Mouse (Mus musculus) liver, adult 2 months (tissue): ENCODE measurements around the gene Tent5d. TPM values are rescaled to one million over a fixed set of nuclear protein-coding genes. Genes with fewer than 3 reads are reported as not detected.

Source experiments
- DNase-seq: peaks from one replicate; pipeline ENCODE4 v3.0.0-alpha.2; 2011; ENCODE audit warnings: low read depth, low spot score; ENCODE audit errors: extremely low read depth
- H3K27ac ChIP-seq: fragments of 200-500 bp; replicated peaks from 2 replicates; pipeline ENCODE4 v1.5.1; 2012; ENCODE audit warnings: low read depth, mild to moderate bottlenecking, control low read depth, inconsistent platforms, low read length; ENCODE audit not compliant: insufficient read depth
- H3K27me3 ChIP-seq: fragments of 200-500 bp; 2 replicates; pipeline ENCODE4 v1.6.1; 2012; ENCODE audit warnings: mild to moderate bottlenecking, moderate library complexity, low read length, inconsistent platforms; ENCODE audit not compliant: control insufficient read depth, insufficient read depth
- H3K36me3 ChIP-seq: fragments of 200-500 bp; 2 replicates; pipeline ENCODE4 v1.6.1; 2012; ENCODE audit warnings: low read length, inconsistent platforms; ENCODE audit not compliant: control insufficient read depth, insufficient read depth
- H3K4me1 ChIP-seq: fragments of 200-500 bp; 2 replicates; pipeline ENCODE4 v1.6.1; 2011; ENCODE audit warnings: low read length; ENCODE audit not compliant: control insufficient read depth, insufficient read depth
- H3K4me3 ChIP-seq: fragments of 200-500 bp; 2 replicates; pipeline ENCODE4 v1.5.1; 2011; ENCODE audit warnings: low read depth, mild to moderate bottlenecking, control low read depth, low read length, moderate library complexity; ENCODE audit not compliant: insufficient read depth
- H3K79me2 ChIP-seq: fragments of 200-500 bp; 2 replicates; pipeline ENCODE4 v1.6.1; 2012; ENCODE audit warnings: inconsistent platforms, mild to moderate bottlenecking, low read length, moderate library complexity; ENCODE audit not compliant: control insufficient read depth, insufficient read depth
- H3K9ac ChIP-seq: fragments of 200-500 bp; 2 replicates; pipeline ENCODE4 v1.6.1; 2012; ENCODE audit warnings: low read depth, mild to moderate bottlenecking, control low read depth, inconsistent platforms, low read length
- CTCF ChIP-seq: fragments of 200-500 bp; IDR thresholded peaks from 2 replicates; pipeline ENCODE4 v1.5.1; 2011; ENCODE audit warnings: low read depth, low read length, control low read depth
- POLR2A ChIP-seq: fragments of 200-500 bp; IDR thresholded peaks from 2 replicates; pipeline ENCODE4 v1.6.1; 2011; ENCODE audit warnings: low read length, control low read depth; ENCODE audit not compliant: insufficient read depth; ENCODE audit errors: extremely low read depth
- WGBS: fragments of 180-500 bp; shearing (Covaris S2); methylation state at CpG from one replicate; pipeline ENCODE4 v1.1.7; 2018; 5-methylcytosine and 5-hydroxymethylcytosine counted together
- polyA plus RNA-seq: library from polyadenylated mRNA; depleted of rRNA; stranded (reverse); fragments of >200 nt; gene quantifications from 2 replicates; pipeline ENCODE4 v1.2.3, GENCODE M21; 2012; rRNA removed
- total RNA-seq: library from RNA; depleted of rRNA; stranded (reverse); fragments of >200 nt; gene quantifications from 2 replicates; pipeline ENCODE4 v1.2.3, GENCODE M21; 2014; rRNA removed

Tent5d gene
- total and polyA plus RNA-seq, 2 experiments, result not detected

DNA sequence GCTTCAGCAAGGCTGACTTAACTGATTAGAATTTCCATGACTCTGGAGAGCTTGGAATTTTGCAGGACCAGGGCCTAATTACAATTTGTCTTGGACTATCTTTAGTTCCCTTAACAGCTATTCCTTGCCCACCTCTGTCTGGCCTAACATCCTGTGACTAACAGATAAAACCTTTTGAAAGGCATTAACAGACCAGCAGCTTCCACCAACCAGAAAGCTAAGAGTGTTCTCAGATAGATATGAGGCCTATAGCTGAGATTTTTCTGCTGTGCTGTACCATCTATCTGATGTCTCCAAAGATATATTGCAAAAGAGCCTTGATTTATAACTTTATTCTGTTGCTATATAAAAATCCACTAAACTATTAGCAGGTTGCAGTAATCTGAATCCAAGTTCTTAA is 19.7 kb downstream of the Tent5d start:
- Histone ChIP-seq H3K27ac (no peak overlapping the region), H3K4me1 (no peaks in the 10 kb centered on the region), H3K4me3 (no peak overlapping the region), H3K79me2 (no peaks in the 10 kb centered on the region), H3K9ac (no peak overlapping the region), H3K27me3 (no peaks in the 10 kb centered on the region), H3K36me3 (no peaks in the 10 kb centered on the region; the same call in 1 of the 2 replicates)
- TF ChIP-seq POLR2A (no peak), CTCF (no peak)
- DNase-seq, result no peak

DNA sequence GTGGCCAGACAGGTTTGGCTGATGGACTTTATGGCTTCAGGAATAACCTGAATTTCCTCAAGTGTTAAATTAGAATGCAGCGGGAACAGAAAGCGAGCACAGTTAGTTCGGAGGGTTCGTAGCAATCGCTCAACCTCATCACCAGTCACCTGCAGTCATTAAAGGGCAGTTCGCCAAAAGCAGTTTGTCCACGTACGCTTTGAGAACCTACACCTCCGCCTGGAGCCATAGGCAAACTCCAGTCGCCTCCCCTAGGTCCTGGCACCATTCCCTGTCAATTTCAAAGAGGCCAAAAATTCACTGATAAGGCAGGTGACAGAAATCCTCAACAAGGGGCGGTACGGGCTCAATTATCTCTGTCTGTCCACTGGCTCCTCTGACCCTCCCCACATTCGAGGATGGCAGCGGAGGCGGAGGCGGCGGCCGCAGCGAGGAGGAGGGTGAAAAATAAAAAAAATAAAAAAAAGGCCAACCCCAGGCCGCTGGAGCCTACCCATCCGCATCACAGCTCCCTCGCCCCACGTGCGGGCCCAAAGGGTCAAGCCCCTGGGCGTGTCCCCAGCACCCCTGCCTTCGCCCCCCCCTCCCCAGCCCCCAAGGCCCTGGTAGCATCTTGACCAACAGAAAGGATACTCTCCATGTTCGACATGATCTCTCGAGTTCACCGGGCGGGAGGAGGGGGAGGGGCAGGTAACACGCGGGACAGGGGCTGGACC is 23.3 kb downstream of the Tent5d start:
- DNase-seq, result peak; percentile 59

DNA sequence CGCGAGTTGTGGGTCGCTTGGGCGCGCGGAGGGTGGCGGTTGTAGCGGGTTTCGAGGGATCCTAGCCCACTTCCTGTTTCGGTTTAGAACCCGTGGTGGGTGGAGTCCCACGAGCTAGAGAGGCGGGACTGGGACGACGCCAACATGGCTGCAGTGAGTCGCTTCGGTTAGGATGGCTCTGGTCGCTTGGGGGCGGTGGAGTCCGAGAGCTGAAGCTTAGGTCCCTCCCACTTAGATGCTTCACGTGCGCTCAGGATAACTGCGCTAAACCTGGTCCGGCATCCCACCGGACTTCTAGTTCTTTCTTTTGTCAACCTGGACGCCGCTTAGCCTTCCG is 23.8 kb downstream of the Tent5d start, which contains the start of gene 2610002M06Rik:
2610002M06Rik (minus strand) TSS at position 117 of the 337 bp plus-strand sequence.
- H3K36me3 ChIP-seq, result no peaks in the 10 kb centered on the region
- no peak within 1 kb of the TSS for H3K27ac ChIP-seq
- H3K4me3 ChIP-seq, result peak within 1 kb of the TSS; percentile 97
- H3K4me1 ChIP-seq, result no peaks in the 10 kb centered on the region
- under 1% methylated on average over 28 of the region's 28 CpGs for WGBS
- peak within 1 kb of the TSS; percentile 83 for H3K9ac ChIP-seq
- H3K27me3 ChIP-seq, result no peaks in the 10 kb centered on the region
- TF ChIP-seq POLR2A (0 out of 2 replicates have a peak, but pooled peaks have one; percentile 12), CTCF (peak; percentile 76)
- no peaks in the 10 kb centered on the region for H3K79me2 ChIP-seq
- peak; percentile 75 for DNase-seq

More for the DNA sequence above, 23.3 kb downstream of the Tent5d start:
- Histone ChIP-seq H3K27me3 (no peaks in the 10 kb centered on the region), H3K36me3 (no peaks in the 10 kb centered on the region), H3K4me1 (no peaks in the 10 kb centered on the region), H3K27ac (no peak overlapping the region), H3K9ac (peak overlapping the region; percentile 83), H3K4me3 (peak overlapping the region; percentile 97), H3K79me2 (no peaks in the 10 kb centered on the region)
- TF ChIP-seq POLR2A, result no peak
- no peak for TF ChIP-seq CTCF
- WGBS, result under 1% methylated on average over 28 of the region's 32 CpGs

DNA sequence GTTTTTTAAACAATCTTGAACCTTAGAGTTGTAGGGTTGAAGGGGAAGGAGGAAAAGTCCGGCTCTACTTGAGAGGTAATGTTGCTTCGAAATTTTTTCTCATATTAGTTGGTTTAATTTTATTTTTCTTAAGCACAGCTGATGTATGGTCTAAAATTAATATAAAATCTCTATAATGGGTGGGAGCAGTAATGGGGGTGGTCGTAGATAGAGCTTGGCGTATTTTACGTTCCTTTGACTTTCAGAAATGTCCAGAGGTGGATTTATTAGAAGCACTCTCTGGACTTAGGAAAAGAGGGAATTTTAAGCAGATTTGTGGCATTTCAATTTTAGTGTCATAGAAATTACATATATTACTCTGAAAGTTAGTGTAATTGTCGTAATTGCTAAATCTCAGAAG is 24.3 kb downstream of the Tent5d start:
- 86% methylated on average over 6 of the region's 6 CpGs for WGBS
- DNase-seq, result no peak
- no peak overlapping the region for H3K27ac ChIP-seq
- TF ChIP-seq POLR2A, result no peak
- no peak for TF ChIP-seq CTCF
- no peaks in the 10 kb centered on the region for H3K27me3 ChIP-seq
- no peak overlapping the region for H3K4me3 ChIP-seq
- no peak overlapping the region for H3K9ac ChIP-seq
- H3K36me3 ChIP-seq, result no peaks in the 10 kb centered on the region
- H3K79me2 ChIP-seq, result no peaks in the 10 kb centered on the region
- H3K4me1 ChIP-seq, result no peaks in the 10 kb centered on the region

DNA sequence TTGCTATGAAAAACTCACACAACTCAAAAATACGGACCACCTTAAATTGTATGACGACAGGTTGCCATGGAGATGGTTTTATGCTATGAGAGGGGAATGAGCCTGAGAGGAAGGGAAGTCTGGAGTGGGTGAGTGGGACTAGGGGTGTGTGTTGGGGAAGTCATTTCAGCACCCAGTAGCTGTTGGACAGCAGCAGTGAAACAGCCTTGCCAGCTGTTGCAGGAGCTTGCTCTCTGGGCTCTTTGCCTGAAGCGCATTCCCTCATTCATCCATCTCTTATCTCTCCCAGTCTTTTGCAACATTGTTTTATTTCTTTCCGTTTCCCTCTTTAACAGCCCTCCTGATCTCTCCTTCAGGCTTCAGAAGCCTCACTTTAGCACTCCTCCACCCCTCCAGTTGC is 65.8 kb downstream of the Tent5d start:
- H3K79me2 ChIP-seq, result no peaks in the 10 kb centered on the region
- no peaks in the 10 kb centered on the region for H3K27me3 ChIP-seq
- no peak overlapping the region for H3K27ac ChIP-seq
- H3K36me3 ChIP-seq, result no peaks in the 10 kb centered on the region
- no peak for TF ChIP-seq CTCF
- TF ChIP-seq POLR2A, result no peak
- H3K4me1 ChIP-seq, result no peaks in the 10 kb centered on the region
- H3K9ac ChIP-seq, result no peak overlapping the region
- DNase-seq, result no peak
- H3K4me3 ChIP-seq, result no peak overlapping the region
- 22% methylated on average over 4 of the region's 4 CpGs for WGBS

Other genes with a start within 250 kb of the Tent5d start
- gene Tbx22, start 124.6 kb upstream of the Tent5d start, total RNA-seq, result not detected in 2 replicates
- gene Tbx22, start 124.6 kb upstream of the Tent5d start, polyA plus RNA-seq, result not detected in 2 replicates
- gene 2610002M06Rik, start 23.7 kb downstream of the Tent5d start, total RNA-seq, result 11.8 and 13.4 TPM in 2 replicates
- gene 2610002M06Rik, start 23.7 kb downstream of the Tent5d start, polyA plus RNA-seq, result 2.7 TPM in 2 replicates
- gene Gm732, start 155.9 kb downstream of the Tent5d start, total RNA-seq, result not detected in 2 replicates
- not detected in 2 replicates for gene Gm732, start 155.9 kb downstream of the Tent5d start, polyA plus RNA-seq